Mouse (Mus musculus): ENCODE data around the gene Pf4.

Gene Pf4

DNA sequence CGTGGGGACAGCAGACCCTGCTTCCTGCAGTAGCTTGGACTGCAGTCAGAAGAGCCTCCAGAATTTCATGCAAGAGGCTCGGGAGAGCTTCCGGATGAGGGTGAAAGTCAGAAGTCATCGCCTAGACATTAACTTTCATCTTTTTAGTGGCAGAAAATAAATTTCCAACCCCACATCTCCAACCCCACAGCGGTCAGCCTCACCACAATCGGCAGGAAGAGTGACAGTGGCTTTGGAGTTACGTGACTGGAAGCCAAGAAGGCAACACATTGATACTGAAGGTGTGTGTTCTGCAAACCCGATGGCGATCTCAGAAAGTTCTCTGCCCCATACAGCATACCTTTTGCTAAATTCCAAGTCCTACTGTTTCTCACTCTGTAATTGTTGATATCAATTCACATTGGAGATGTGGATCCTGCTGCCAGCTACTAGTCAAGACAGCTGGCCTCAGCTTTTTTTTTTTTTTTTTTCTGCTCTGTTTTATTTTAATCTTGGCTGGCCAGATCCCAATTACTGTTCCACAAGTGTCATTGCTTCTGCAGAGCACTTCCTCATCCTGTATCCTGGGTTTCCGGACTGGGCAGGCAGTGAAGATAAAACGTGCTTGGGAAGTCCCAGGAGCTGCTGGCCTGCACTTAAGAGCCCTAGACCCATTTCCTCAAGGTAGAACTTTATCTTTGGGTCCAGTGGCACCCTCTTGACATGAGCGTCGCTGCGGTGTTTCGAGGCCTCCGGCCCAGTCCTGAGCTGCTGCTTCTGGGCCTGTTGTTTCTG, at the start of gene Pf4:
Gene Pf4, plus strand, starts transcription at position 556 of the 774 bp plus-strand sequence.
- in situ Hi-C loops (cut with MboI, MseI): no loop called here

- in situ Hi-C loops (cut with MboI, MseI): no loop called here
These were observed 49.6 kb upstream of the Pf4 start for GRCm38 (mm10) chr5:90722656-90723055.

DNA sequence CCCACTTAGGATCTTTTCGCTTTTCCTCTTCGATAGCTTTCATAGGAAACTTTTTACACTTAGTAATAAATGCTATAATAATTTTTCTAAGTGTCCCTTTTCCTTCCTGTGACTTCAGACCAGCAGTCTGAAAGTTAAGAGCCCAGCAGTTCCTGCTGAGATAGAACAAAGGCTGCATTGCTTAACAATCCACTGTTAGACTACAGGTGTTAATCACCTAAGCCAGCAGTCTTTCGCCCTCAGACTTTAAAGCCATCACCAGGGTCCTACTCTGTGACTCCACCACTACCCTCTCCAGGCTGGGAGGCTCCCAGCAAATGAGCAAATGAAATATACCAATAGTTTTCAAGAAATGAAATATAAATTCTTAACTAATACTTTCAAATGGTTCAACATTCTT, 44.0 kb upstream of the Pf4 start:
- in situ Hi-C loops (cut with MboI, MseI): no loop called here

- in situ Hi-C loops (cut with MboI, MseI): no loop called here
These were observed 40.8 kb upstream of the Pf4 start for GRCm38 (mm10) chr5:90731480-90731879.

GRCm38 (mm10) chr5:90742029-90742428, 30.2 kb upstream of the Pf4 start:
- in situ Hi-C loops (cut with MboI, MseI): no loop called here

GRCm38 (mm10) chr5:90753934-90754333, 18.3 kb upstream of the Pf4 start:
- in situ Hi-C loops (cut with MboI, MseI): no loop called here

DNA sequence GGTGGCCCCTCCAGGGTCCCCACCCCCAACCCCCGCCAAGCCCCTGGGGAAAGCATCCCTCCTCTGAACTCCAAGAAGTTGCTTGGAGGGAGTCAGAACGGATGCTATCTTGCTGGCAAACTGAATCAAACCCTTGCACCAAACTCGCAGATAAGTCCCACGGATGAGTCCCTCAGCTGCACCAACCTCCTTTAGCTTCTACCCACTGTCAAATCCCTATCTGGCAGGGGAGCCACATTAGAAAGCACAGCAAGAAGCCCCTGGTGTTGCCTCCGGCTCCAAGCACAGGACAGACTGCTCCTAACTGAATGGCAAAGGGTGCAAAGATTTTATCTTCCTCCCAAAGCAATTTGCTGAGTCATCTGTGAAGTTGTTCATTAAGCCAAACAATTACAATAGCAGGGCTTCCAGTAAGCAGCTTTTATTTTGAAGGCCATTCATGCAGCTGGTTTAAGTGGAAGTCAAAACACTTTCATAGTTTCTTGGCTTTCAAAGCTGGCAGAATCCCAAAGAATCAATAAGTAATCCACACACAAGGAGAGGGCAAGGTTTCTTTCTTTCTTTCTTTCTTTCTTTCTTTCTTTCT, 14.1 kb upstream of the Pf4 start:
- in situ Hi-C loops (cut with MboI, MseI): no loop called here

DNA sequence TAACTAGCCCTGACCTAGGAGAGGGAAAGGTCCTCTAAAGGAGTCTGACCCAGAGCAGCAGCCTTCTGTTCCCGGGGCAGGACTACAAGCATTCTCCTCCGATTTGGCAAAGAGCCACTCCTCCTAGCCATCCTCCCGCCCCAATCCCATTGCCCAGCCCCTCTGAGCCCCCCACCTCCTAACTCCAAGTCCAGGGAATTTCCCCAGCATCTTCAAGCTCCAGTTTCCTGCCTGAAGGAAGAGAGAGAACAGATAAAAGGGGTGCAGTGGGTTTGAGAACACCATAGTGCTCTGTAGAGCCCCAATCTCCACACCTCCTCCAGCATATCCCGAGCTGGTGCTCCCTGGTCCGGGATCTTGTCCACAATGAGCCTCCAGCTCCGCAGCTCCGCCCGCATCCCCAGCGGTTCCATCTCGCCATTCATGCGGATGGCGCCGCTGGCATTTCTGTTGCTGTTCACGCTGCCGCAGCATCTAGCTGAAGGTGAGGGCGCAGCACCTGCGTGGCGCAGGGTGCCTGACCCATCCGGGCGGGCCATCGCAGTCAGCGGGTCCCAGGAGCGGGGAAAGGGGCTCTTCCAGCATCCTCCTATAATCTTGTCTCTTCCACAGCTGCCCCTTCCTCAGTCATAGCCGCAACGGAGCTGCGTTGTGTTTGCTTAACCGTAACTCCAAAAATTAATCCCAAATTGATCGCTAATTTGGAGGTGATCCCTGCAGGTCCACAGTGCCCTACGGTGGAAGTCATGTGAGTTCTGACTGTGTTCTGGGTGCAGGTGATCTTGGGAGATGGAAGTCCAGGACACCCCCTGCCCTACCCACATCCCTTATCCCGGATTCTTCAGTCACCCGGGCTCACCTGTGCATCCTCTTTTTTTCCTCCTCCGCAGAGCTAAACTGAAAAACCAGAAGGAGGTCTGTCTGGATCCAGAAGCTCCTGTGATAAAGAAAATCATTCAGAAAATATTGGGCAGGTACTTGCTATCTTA, 12.9 kb upstream of the Pf4 start, which contains the start of gene Cxcl5:
Gene Cxcl5, plus strand, starts transcription at position 284 of the 989 bp plus-strand sequence.
- in situ Hi-C loops (cut with MboI, MseI): no loop called here

DNA sequence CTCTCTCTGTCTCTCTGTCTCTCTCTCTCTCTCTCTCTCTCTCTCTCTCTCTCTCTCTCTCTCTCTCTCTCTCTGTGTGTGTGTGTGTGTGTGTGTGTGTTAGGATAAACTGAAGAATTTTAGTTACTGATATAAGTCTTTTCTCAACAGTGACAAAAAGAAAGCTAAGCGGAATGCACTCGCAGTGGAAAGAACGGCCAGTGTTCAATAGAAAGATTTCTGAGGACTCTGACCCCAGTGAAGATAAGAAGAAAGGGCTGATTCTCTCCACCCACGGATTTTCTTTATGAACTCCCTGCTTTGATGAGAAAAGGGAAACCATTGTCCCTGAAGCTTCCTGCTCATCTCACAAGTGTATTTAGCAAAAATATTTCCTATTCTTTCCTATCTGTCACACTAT, 11.9 kb upstream of the Pf4 start:
- in situ Hi-C loops (cut with MboI, MseI): no loop called here

GRCm38 (mm10) chr5:90760844-90761243, 11.4 kb upstream of the Pf4 start:
- in situ Hi-C loops (cut with MboI, MseI): no loop called here

- in situ Hi-C loops (cut with MboI, MseI): no loop called here
These were observed 10.4 kb upstream of the Pf4 start for GRCm38 (mm10) chr5:90761834-90762233.

GRCm38 (mm10) chr5:90763912-90764665, 8.1 kb upstream of the Pf4 start:
- in situ Hi-C loops (cut with MboI, MseI): no loop called here

GRCm38 (mm10) chr5:90765821-90766606, 6.2 kb upstream of the Pf4 start:
- in situ Hi-C loops (cut with MboI, MseI): no loop called here

DNA sequence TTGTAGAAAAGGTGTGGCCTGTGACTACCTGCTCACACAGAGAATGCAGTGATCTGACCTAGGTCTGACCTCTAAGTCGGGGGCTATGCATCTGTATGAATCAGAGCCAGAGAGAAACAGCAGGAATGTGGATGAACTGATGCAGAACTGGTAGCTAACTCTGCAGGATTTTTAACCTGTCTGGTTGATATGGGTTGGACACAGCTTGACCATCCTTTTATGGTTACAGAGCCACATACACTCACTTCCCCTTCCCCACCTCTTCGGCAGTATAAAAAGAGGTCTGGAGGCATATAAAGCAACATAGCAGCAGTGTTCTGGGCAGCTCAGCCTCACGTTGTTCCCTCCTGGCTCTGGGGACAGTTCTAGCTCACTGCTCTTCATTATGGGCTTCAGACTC, 4.0 kb upstream of the Pf4 start, which contains the start of gene Ppbp:
Gene Ppbp, plus strand, starts transcription at position 301 of the 400 bp plus-strand sequence.
- in situ Hi-C loops (cut with MboI, MseI): no loop called here

DNA sequence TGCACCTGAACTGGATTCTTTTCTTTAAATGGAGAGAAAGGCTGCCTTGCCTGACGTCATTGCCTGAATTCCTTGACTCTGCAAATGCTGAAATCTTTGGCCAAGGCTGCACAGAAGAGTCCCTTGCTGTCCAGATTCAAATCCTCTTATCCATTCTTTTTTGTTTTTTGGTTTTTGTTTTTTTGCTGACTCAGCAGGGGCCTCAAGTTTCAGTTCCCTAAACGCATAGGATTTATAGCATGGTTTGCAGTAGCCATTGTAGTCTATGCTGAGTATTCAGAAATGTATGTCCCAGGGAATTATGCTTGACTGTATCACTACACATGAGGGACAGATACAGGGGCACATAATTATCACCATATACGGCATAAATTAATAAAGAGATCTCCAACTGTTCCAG, 866 bp upstream of the Pf4 start:
- in situ Hi-C loops (cut with MboI, MseI): no loop called here

- in situ Hi-C loops (cut with MboI, MseI): no loop called here
These were observed 3.3 kb downstream of the Pf4 start for GRCm38 (mm10) chr5:90775562-90775961.

- in situ Hi-C loops (cut with MboI, MseI): no loop called here
These were observed 5.4 kb downstream of the Pf4 start for GRCm38 (mm10) chr5:90777621-90778020.

DNA sequence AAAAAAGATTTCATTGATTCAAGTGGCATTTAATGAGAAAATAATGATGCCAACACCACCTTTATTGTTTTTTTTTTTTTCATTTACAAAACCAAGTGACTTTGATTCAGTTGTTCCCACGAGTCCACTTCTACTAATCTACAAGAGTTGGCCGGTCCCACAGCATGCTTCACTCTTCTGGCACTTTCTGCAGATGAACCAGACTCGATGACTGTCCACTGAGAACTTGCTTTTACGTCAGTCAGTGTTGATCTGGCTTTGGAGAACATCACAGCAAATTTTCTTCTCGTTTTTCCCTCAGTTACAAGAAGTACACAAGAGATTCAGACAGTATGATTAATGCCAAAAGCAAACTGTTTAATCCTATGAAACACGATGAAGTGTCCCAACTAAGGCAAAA, 6.6 kb downstream of the Pf4 start:
- in situ Hi-C loops (cut with MboI, MseI): no loop called here

- in situ Hi-C loops (cut with MboI, MseI): loop anchor here in 1 of 2 experiments (5.0 kb wide), 1 partner anchor 131 kb away; no protein-coding TSS in a partner anchor
These were observed 11.5 kb downstream of the Pf4 start for GRCm38 (mm10) chr5:90783697-90784096.
